ENCODE assay signal across 18 mouse cellular contexts in genomic region chr10:78364106-78364505, GRCm38 (mm10). TPM values are rescaled to one million over a fixed set of nuclear protein-coding genes. Genes with fewer than 3 reads are reported as not detected.
DNase-seq lines count a peak whose midpoint lies in the region; ATAC-seq and TF ChIP-seq lines count a peak whose summit lies in the region.
"Had no signal": no experiment of that assay in that cellular context is flagged by ENCODE, and none has a peak within 500 bp of the region (broad histone marks: within the 10 kb centered on the region; RNA-seq: fewer than 3 reads in every experiment).

No protein-coding gene starts in this region.

- no peak overlapping the region for H3K27ac ChIP-seq in heart, embryonic 11.5 days (ENCODE audit: low read depth, low read length)
- no peak overlapping the region for H3K27ac ChIP-seq in forebrain, embryonic 16.5 days (ENCODE audit: low read length)
- H3K27ac ChIP-seq: heart, embryonic 13.5 days; lung, embryonic 15.5 days; midbrain, embryonic 13.5 days had no signal

- H3K4me2 ChIP-seq in heart, embryonic 11.5 days: no peak overlapping the region
- H3K4me2 ChIP-seq in forebrain, embryonic 16.5 days (ENCODE audit: low read length): no peak overlapping the region
- H3K4me2 ChIP-seq: heart, embryonic 13.5 days; liver, embryonic 12.5 days; lung, embryonic 15.5 days; midbrain, embryonic 13.5 days had no signal

- peaks cover 15% of the 10 kb centered on the region for H3K4me1 ChIP-seq in heart, embryonic 11.5 days (ENCODE audit: control insufficient read depth, insufficient read depth, low read length)
- H3K4me1 ChIP-seq in G1E (ENCODE audit: insufficient read depth, low read depth, low read length): peaks cover 54% of the 10 kb centered on the region
- H3K4me1 ChIP-seq in forebrain, embryonic 16.5 days (replicated peaks; ENCODE audit: control insufficient read depth, insufficient read depth, low read length): no peaks in the 10 kb centered on the region

- H3K9me3 ChIP-seq in heart, embryonic 11.5 days (replicated peaks; ENCODE audit: control insufficient read depth, low read length): no peaks in the 10 kb centered on the region
- no peaks in the 10 kb centered on the region for H3K9me3 ChIP-seq in G1E (replicated peaks)
- no peaks in the 10 kb centered on the region for H3K9me3 ChIP-seq in forebrain, embryonic 16.5 days (ENCODE audit: control insufficient read depth, low read length)
- H3K9me3 ChIP-seq: heart, embryonic 13.5 days; liver, embryonic 12.5 days; lung, embryonic 15.5 days; midbrain, embryonic 13.5 days had no signal

- no peak overlapping the region for H3K9ac ChIP-seq in heart, embryonic 11.5 days (ENCODE audit: low read depth, low read length)
- no peak overlapping the region for H3K9ac ChIP-seq in forebrain, embryonic 16.5 days (replicated peaks; ENCODE audit: low read depth, low read length)
- H3K9ac ChIP-seq: heart, embryonic 13.5 days; liver, embryonic 12.5 days; lung, embryonic 15.5 days; midbrain, embryonic 13.5 days had no signal

- no peak for ATAC-seq in heart, embryonic 11.5 days (replicated peaks; ENCODE audit: insufficient number of reproducible peaks, low FRiP score, low TSS enrichment)
- ATAC-seq in G1E (ENCODE audit: extremely low read depth, insufficient number of reproducible peaks, low FRiP score, poor library complexity, severe bottlenecking): no peak
- ATAC-seq in neutrophil, adult 5-6 weeks (ENCODE audit: extremely low read depth, insufficient number of reproducible peaks, low FRiP score, poor library complexity, severe bottlenecking): peak; percentile 67
- no peak for ATAC-seq in forebrain, embryonic 16.5 days
- ATAC-seq in frontal cortex, adult (ENCODE audit: low TSS enrichment): no peak; the same call in 1 of the 2 replicates
- ATAC-seq: liver, embryonic 12.5 days; midbrain, embryonic 13.5 days had no signal

- no peak overlapping the region for H3K4me3 ChIP-seq in heart, embryonic 11.5 days (ENCODE audit: low read depth, low read length)
- no peak overlapping the region for H3K4me3 ChIP-seq in G1E (ENCODE audit: low read depth, low read length)
- H3K4me3 ChIP-seq in forebrain, embryonic 16.5 days (replicated peaks; ENCODE audit: low read length): no peak overlapping the region
- H3K4me3 ChIP-seq: heart, embryonic 13.5 days; liver, embryonic 12.5 days; lung, embryonic 15.5 days; midbrain, embryonic 13.5 days had no signal

- 49% methylated on average over 2 of the region's 2 CpGs for whole genome bisulfite sequencing in heart, embryonic 11.5 days (ENCODE audit: insufficient replicate concordance)
- 81% methylated on average over 2 of the region's 2 CpGs for WGBS in forebrain, embryonic 16.5 days

- no peaks in the 10 kb centered on the region for H3K36me3 ChIP-seq in heart, embryonic 11.5 days (ENCODE audit: control insufficient read depth, insufficient read depth, low read length)
- no peaks in the 10 kb centered on the region for H3K36me3 ChIP-seq in G1E (replicated peaks)
- no peaks in the 10 kb centered on the region for H3K36me3 ChIP-seq in forebrain, embryonic 16.5 days (ENCODE audit: control insufficient read depth, insufficient read depth)
- H3K36me3 ChIP-seq: heart, embryonic 13.5 days; liver, embryonic 12.5 days; lung, embryonic 15.5 days; midbrain, embryonic 13.5 days had no signal

- H3K27me3 ChIP-seq in heart, embryonic 11.5 days (ENCODE audit: control insufficient read depth, insufficient read depth, low read length): no peaks in the 10 kb centered on the region; the same call in 1 of the 2 replicates
- H3K27me3 ChIP-seq in G1E (ENCODE audit: insufficient read depth, low read length): peaks cover 28% of the 10 kb centered on the region
- no peaks in the 10 kb centered on the region for H3K27me3 ChIP-seq in forebrain, embryonic 16.5 days (replicated peaks; ENCODE audit: control insufficient read depth, insufficient read depth, low read length)
- H3K27me3 ChIP-seq: lung, embryonic 15.5 days; midbrain, embryonic 13.5 days had no signal

- no peak for TF ChIP-seq CTCF in G1E (IDR thresholded peaks at IDR 0.05; ENCODE audit: low read depth, low read length)

- DNase-seq in heart, adult 11 months: peak; percentile 95
- DNase-seq in G1E (ENCODE audit: low spot score): peak; percentile 68
- peak; percentile 32 for DNase-seq in lung, postnatal 10 days
- DNase-seq in spleen, adult 12 weeks (ENCODE audit: low spot score): no peak
- DNase-seq: adrenal gland, postnatal 25 days; cerebellum, adult 8-10 months; gastrocnemius, postnatal 14 days; heart, postnatal 4 days; kidney, adult 9 months; kidney, postnatal 4 days had no signal

RNA-seq across cellular contexts. Expression of gene Agpat3, which starts 11.8 kb away (rescaled TPM):
- 32.4 and 36.1 TPM in 2 replicates for polyA plus RNA-seq in heart, embryonic 11.5 days (2014; fragmentation: Nextera tagmentation; extraction: Ambion mirVana)
- total RNA-seq in G1E (2014; fragmentation: Nextera tagmentation): 1.2 and 2.3 TPM in 2 replicates
- 1.9 and 2.3 TPM in 2 replicates for total RNA-seq in G1E (2017)
- polyA plus RNA-seq in G1E (2012): 2.9 and 3.0 TPM in 2 replicates
- 28.7 and 34.6 TPM in 2 replicates for total RNA-seq in neutrophil, adult 5-6 weeks (2017)
- 71.2 and 78.2 TPM in 2 replicates for polyA plus RNA-seq in forebrain, embryonic 16.5 days (2015; fragmentation: Nextera tagmentation; extraction: Ambion mirVana)

RNA-seq across cellular contexts. Expression of gene Rrp1, which starts 48.7 kb away (rescaled TPM):
- polyA plus RNA-seq in heart, embryonic 11.5 days (2014; fragmentation: Nextera tagmentation; extraction: Ambion mirVana): 176 and 204 TPM in 2 replicates
- total RNA-seq in G1E (2014; fragmentation: Nextera tagmentation) (172 and 189 TPM in 2 replicates), G1E (2017) (423 and 464 TPM in 2 replicates)
- 372 and 420 TPM in 2 replicates for polyA plus RNA-seq in G1E (2012)
- total RNA-seq in neutrophil, adult 5-6 weeks (2017): 258 and 282 TPM in 2 replicates
- polyA plus RNA-seq in forebrain, embryonic 16.5 days (2015; fragmentation: Nextera tagmentation; extraction: Ambion mirVana): 436 and 438 TPM in 2 replicates
